Mouse (Mus musculus) midbrain, embryonic 16.5 days (tissue): ENCODE measurements around the gene Gm38392. TPM values are rescaled to one million over a fixed set of nuclear protein-coding genes. Genes with fewer than 3 reads are reported as not detected.
A peak's percentile ranks its signal among the peaks of the same experiment; 100 is the strongest.

Experiments used
- ATAC-seq: fragments of 200-750 bp; cut with Nextera tagmentation; 2 replicates; pipeline ENCODE4 v1.8.0; 2017; ENCODE audit warnings: moderate TSS enrichment
- H3K27ac ChIP-seq: fragments of 300-500 bp; sonication (generic); 2 replicates; pipeline ENCODE4 v1.5.1; 2014; ENCODE audit warnings: mild to moderate bottlenecking, low read length, mixed read lengths
- H3K27me3 ChIP-seq: fragments of 300-500 bp; sonication (generic); 2 replicates; pipeline ENCODE4 v1.6.1; 2014; ENCODE audit warnings: low read depth, low read length, mixed read lengths; ENCODE audit not compliant: control insufficient read depth, insufficient read depth
- H3K36me3 ChIP-seq: fragments of 300-500 bp; sonication (generic); 2 replicates; pipeline ENCODE4 v1.6.1; 2014; ENCODE audit warnings: mild to moderate bottlenecking, low read length, moderate library complexity, mixed read lengths; ENCODE audit not compliant: control insufficient read depth, insufficient read depth
- H3K4me1 ChIP-seq: fragments of 300-500 bp; sonication (generic); 2 replicates; pipeline ENCODE4 v1.6.1; 2014; ENCODE audit warnings: mild to moderate bottlenecking, low read length, mixed read lengths; ENCODE audit not compliant: control insufficient read depth, insufficient read depth
- H3K4me2 ChIP-seq: fragments of 300-500 bp; sonication (generic); 2 replicates; pipeline ENCODE4 v1.6.1; 2014; ENCODE audit warnings: mild to moderate bottlenecking, low read length, mixed read lengths
- H3K4me3 ChIP-seq: fragments of 300-500 bp; sonication (generic); 2 replicates; pipeline ENCODE4 v1.5.1; 2014; ENCODE audit warnings: low read depth, mild to moderate bottlenecking, low read length, moderate library complexity, mixed read lengths
- H3K9ac ChIP-seq: fragments of 300-500 bp; sonication (generic); 2 replicates; pipeline ENCODE4 v1.6.1; 2014; ENCODE audit warnings: low read depth, low read length, mixed read lengths
- H3K9me3 ChIP-seq: fragments of 300-500 bp; sonication (generic); replicated peaks from 2 replicates; pipeline ENCODE4 v1.6.1; 2014; ENCODE audit warnings: mild to moderate bottlenecking, low read length, mixed read lengths; ENCODE audit not compliant: control insufficient read depth, poor library complexity, severe bottlenecking
- WGBS: fragments of 180-500 bp; shearing (Covaris S2); extraction: QIAGEN DNeasy Blood & Tissue Kit; methylation state at CpG from one replicate; pipeline ENCODE4 v1.1.7; 2014; 5-methylcytosine and 5-hydroxymethylcytosine counted together
- polyA plus RNA-seq: library from polyadenylated mRNA; unstranded; fragments of >200 nt; fragmentation: Nextera tagmentation; extraction: Ambion mirVana; gene quantifications from 2 replicates; pipeline ENCODE4 v1.2.1, GENCODE M21; 2015

The Gm38392 gene
- polyA plus RNA-seq, 1 experiment from 2014 or later, result 0.16 TPM

DNA sequence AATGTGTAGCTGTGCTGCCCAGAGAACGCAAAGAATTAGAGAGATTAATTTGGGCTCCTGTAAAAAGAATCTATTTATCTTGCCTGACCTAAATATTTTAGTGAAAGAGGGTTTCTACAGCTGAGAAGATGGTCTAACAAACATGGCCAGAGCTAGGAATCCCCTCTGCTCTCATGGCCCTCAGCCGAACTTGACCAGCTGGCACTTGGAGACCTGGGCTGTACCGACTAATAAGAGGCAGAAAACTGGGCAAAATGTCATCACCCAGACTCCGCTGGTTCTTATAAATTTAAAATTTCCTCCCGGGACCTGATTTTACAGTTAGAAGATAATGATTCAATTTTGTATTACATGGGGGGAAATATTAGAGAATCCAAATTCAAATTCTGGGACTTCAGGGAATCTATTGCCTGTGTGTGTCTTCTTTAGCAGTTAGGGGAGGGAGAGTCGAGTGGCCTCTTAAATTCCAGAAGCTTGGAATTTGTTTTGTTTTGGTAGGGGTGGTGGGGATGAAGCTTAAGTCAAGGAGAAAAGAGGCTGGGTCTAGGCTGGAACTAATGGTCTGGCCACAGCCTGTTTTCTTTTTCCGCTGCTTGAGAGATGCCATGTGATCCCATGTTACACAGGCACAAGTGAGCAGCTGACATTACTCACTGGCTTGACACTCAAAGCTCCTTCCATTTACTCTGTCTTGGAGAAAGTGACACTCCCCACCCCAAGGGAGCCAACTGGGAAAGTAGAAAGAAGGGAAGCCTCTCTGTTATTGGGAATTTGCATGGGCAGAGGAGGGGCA lies 70.3 kb downstream of the Gm38392 start:
- Histone ChIP-seq H3K9ac (peak overlapping the region; percentile 83), H3K27ac (peak overlapping the region; percentile 80), H3K4me2 (peak overlapping the region; percentile 70), H3K9me3 (no peaks in the 10 kb centered on the region), H3K4me3 (peak overlapping the region; percentile 49), H3K4me1 (peaks cover 30% of the 10 kb centered on the region), H3K36me3 (no peaks in the 10 kb centered on the region), H3K27me3 (peaks cover 13% of the 10 kb centered on the region)
- WGBS, result 19% methylated on average over 7 of the region's 7 CpGs
- no peak for ATAC-seq

DNA sequence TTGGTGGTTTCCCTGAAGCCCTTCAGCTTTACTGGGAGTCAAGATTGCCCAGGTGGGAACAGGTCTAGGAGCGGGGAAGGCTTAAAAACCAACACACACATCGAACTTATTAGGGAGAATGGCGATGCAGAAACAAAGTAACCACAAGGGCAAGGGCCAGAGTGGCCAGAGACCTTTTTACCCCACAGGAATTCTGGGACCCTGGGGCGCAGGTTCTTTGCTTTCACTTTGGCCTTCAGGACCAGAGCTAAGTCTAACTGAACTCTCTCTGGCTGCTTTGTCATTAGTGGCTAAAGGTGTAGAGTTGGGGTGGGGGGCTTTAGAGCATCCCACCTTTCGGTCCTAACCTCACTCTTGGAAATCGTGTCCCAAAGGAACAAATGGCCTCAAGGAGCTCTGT lies 70.9 kb downstream of the Gm38392 start:
- Histone ChIP-seq H3K4me1 (peaks cover 26% of the 10 kb centered on the region), H3K27me3 (peaks cover 13% of the 10 kb centered on the region), H3K36me3 (no peaks in the 10 kb centered on the region), H3K9me3 (no peaks in the 10 kb centered on the region), H3K4me3 (peak overlapping the region; percentile 49), H3K27ac (peak overlapping the region; percentile 80), H3K4me2 (peak overlapping the region; percentile 70), H3K9ac (peak overlapping the region; percentile 83)
- no peak for ATAC-seq
- 7% methylated on average over 6 of the region's 6 CpGs for WGBS

GRCm38 (mm10) chr3:88215553-88216004 lies 71.4 kb downstream of the Gm38392 start:
- Histone ChIP-seq H3K9ac (peak overlapping the region; percentile 83), H3K4me1 (peaks cover 26% of the 10 kb centered on the region), H3K4me2 (peak overlapping the region; percentile 70), H3K9me3 (no peaks in the 10 kb centered on the region), H3K27ac (peak overlapping the region; percentile 80), H3K36me3 (no peaks in the 10 kb centered on the region), H3K27me3 (peaks cover 17% of the 10 kb centered on the region), H3K4me3 (peak overlapping the region; percentile 49)
- no peak for ATAC-seq
- 4% methylated on average over 23 of the region's 23 CpGs for WGBS

- Histone ChIP-seq H3K36me3 (no peaks in the 10 kb centered on the region), H3K4me2 (peak overlapping the region; percentile 70), H3K4me3 (peak overlapping the region; percentile 49), H3K27ac (peak overlapping the region; percentile 80), H3K9ac (peak overlapping the region; percentile 83), H3K4me1 (peaks cover 25% of the 10 kb centered on the region), H3K9me3 (no peaks in the 10 kb centered on the region), H3K27me3 (peaks cover 22% of the 10 kb centered on the region)
- 0 out of 2 replicates have a peak, but pooled peaks have one; percentile 9 for ATAC-seq
- 3% methylated on average over 43 of the region's 48 CpGs for WGBS
Measured at GRCm38 (mm10) chr3:88214971-88215552, 71.9 kb downstream of the Gm38392 start.

DNA sequence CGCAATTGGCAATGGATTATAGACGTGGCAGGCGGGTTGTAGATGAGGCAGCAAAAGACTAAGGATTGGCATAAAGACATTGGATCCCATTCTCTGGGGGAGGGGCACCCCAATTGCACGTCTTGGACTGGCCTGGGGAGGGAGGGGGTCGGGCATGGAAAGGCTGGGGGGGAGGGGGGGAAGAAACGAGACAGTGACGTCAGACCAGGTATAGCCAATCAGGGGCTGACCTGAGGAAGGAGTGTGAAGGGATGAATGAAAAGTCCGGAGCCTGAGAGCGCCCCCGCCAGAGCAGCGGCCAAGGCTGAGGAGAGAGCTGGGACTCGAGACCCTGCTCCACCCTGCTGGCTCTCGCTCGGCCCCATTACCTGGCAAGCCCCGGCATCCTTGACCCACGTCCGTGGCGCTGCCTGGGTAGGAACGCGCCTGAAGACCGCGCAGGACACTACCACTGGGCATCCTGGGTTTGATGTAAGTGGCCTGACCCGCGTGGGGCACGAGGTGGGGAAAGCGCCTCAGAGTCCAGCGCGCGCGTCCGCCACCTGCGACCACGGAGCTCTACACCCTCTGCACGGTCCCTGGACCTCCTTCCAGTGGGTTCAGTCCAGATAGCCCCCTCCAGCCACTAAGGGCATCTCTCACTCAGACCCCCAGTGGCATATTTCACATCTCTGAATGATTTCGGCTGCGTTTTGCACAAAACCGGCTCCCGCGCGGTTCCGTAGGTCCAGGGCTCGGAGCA lies 72.6 kb downstream of the Gm38392 start:
- H3K9ac ChIP-seq, result peak overlapping the region; percentile 83
- no peaks in the 10 kb centered on the region for H3K9me3 ChIP-seq
- no peaks in the 10 kb centered on the region for H3K36me3 ChIP-seq
- peak; percentile 89 for ATAC-seq
- H3K4me2 ChIP-seq, result peak overlapping the region; percentile 70
- H3K27me3 ChIP-seq, result peaks cover 22% of the 10 kb centered on the region
- peak overlapping the region; percentile 49 for H3K4me3 ChIP-seq
- peak overlapping the region; percentile 80 for H3K27ac ChIP-seq
- WGBS, result 2% methylated on average over 42 of the region's 42 CpGs
- peaks cover 25% of the 10 kb centered on the region for H3K4me1 ChIP-seq

DNA sequence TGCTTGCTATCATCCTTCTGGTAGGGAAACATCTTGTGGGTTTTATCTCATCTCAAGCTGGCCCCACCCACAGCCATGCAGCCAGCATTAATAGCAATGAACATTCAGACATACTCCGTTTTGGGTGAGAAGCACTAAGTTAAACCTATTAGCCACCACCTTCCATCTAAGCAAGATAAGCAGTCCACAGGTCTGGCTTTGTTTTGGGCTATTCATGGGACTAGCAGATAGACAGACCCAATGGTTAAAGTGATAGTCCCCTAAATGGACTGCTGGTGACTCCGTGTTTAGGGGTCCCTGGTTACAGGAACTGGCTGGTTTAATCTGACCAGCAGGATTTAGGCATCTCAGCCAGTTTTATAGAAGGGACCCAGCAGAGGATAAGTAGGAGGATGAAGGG lies 74.0 kb downstream of the Gm38392 start:
- Histone ChIP-seq H3K4me2 (peak overlapping the region; percentile 70), H3K27me3 (peaks cover 18% of the 10 kb centered on the region), H3K9ac (peak overlapping the region; percentile 53), H3K4me3 (peak overlapping the region; percentile 49), H3K36me3 (no peaks in the 10 kb centered on the region), H3K4me1 (peaks cover 25% of the 10 kb centered on the region), H3K27ac (peak overlapping the region; percentile 77), H3K9me3 (no peaks in the 10 kb centered on the region)
- no peak for ATAC-seq
- 13% methylated on average over 2 of the region's 2 CpGs for WGBS

GRCm38 (mm10) chr3:88212356-88212755 lies 74.7 kb downstream of the Gm38392 start:
- WGBS, result 10% methylated on average over 1 of the region's 1 CpGs
- Histone ChIP-seq H3K36me3 (no peaks in the 10 kb centered on the region), H3K9me3 (no peaks in the 10 kb centered on the region), H3K27ac (peak overlapping the region; percentile 94), H3K9ac (no peak overlapping the region), H3K27me3 (peaks cover 18% of the 10 kb centered on the region), H3K4me3 (peak overlapping the region; percentile 54), H3K4me1 (peaks cover 25% of the 10 kb centered on the region), H3K4me2 (peak overlapping the region; percentile 61)
- ATAC-seq, result no peak

GRCm38 (mm10) chr3:88210918-88211317 lies 76.1 kb downstream of the Gm38392 start:
- Histone ChIP-seq H3K4me1 (peaks cover 25% of the 10 kb centered on the region), H3K36me3 (no peaks in the 10 kb centered on the region), H3K27ac (peak overlapping the region; percentile 94), H3K4me3 (peak overlapping the region; percentile 54), H3K9me3 (no peaks in the 10 kb centered on the region), H3K4me2 (peak overlapping the region; percentile 61), H3K27me3 (peaks cover 18% of the 10 kb centered on the region), H3K9ac (peak overlapping the region; percentile 87)
- ATAC-seq, result no peak
- 13% methylated on average over 2 of the region's 2 CpGs for WGBS
